Mouse (Mus musculus): Measurements from ENCODE around the gene Dcst2.

Gene Dcst2

GRCm38 (mm10) chr3:89411490-89412393 lies 50.0 kb downstream of the Dcst2 start, which contains the start of gene Flad1:
Flad1 (minus strand) TSS chr3:89411870.
- DNase-seq (ENCODE audit: low read depth, low spot score) = peak; percentile 99

GRCm38 (mm10) chr3:89416158-89416557 lies 54.4 kb downstream of the Dcst2 start:
- DNase-seq (ENCODE audit: low read depth, low spot score) = no peak

- no peak for DNase-seq (ENCODE audit: low read depth, low spot score)
Measured at GRCm38 (mm10) chr3:89417131-89417530, 55.4 kb downstream of the Dcst2 start.

- no peak for DNase-seq (ENCODE audit: low read depth, low spot score)
Measured at GRCm38 (mm10) chr3:89417840-89418169, 56.0 kb downstream of the Dcst2 start.

GRCm38 (mm10) chr3:89418170-89418860 lies 56.5 kb downstream of the Dcst2 start, which contains the start of the genes Cks1b and Shc1:
Cks1b (minus strand) TSS chr3:89418383.
Shc1 (plus strand) TSS chr3:89418443.
- peak; percentile 98 for DNase-seq (ENCODE audit: low read depth, low spot score)

GRCm38 (mm10) chr3:89418861-89419250 lies 57.1 kb downstream of the Dcst2 start:
- DNase-seq (ENCODE audit: low read depth, low spot score) = no peak

- no peak for DNase-seq (ENCODE audit: low read depth, low spot score)
Measured at GRCm38 (mm10) chr3:89419571-89419970, 57.8 kb downstream of the Dcst2 start.

GRCm38 (mm10) chr3:89419981-89420380 lies 58.2 kb downstream of the Dcst2 start:
- DNase-seq (ENCODE audit: low read depth, low spot score) = no peak

- no peak for DNase-seq (ENCODE audit: low read depth, low spot score)
Measured at GRCm38 (mm10) chr3:89420421-89420820, 58.6 kb downstream of the Dcst2 start.

GRCm38 (mm10) chr3:89421002-89421774 lies 59.4 kb downstream of the Dcst2 start:
- no peak for DNase-seq (ENCODE audit: low read depth, low spot score)

GRCm38 (mm10) chr3:89421810-89422473 lies 60.2 kb downstream of the Dcst2 start:
- no peak for DNase-seq (ENCODE audit: low read depth, low spot score)

- DNase-seq (ENCODE audit: low read depth, low spot score) = no peak
Measured at GRCm38 (mm10) chr3:89422556-89423205, 60.9 kb downstream of the Dcst2 start.

GRCm38 (mm10) chr3:89424416-89425140 lies 62.8 kb downstream of the Dcst2 start:
- DNase-seq (ENCODE audit: low read depth, low spot score) = no peak

GRCm38 (mm10) chr3:89425141-89425525 lies 63.4 kb downstream of the Dcst2 start:
- DNase-seq (ENCODE audit: low read depth, low spot score) = no peak

GRCm38 (mm10) chr3:89425876-89426275 lies 64.1 kb downstream of the Dcst2 start:
- DNase-seq (ENCODE audit: low read depth, low spot score) = no peak
